In the genomic region with DNA sequence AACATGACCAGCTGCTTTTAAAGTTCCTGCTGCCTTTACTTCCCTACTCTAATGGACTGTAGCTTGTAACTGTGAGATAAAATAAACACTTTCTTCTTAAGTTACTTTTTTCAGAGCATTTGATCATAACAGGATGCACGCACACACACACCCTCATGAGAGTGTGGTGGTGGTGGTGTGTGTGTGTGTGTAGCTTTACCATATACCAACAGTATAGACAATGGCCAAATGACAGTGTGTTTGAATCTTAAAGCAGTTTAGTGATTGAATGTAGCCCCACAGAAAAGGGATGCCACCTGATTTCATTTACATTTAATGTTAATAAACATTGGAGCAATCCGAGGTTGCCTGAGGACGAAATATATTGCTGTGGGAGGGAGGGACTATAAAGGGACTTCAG, we compare ENCODE assay signal across 30 mouse cellular contexts.
A peak's percentile ranks its signal among the peaks of the same experiment; 100 is the strongest.
DNase-seq lines count a peak whose midpoint lies in the region; ATAC-seq lines count a peak whose summit lies in the region.
"Had no signal": no experiment of that assay in that cellular context is flagged by ENCODE, and none has a peak within 500 bp of the region (broad histone marks: within the 10 kb centered on the region; RNA-seq: fewer than 3 reads in every experiment).

No protein-coding gene starts in this region.

- WGBS in hindbrain, embryonic 13.5 days = 51% methylated on average over 3 of the region's 3 CpGs
- 52% methylated on average over 3 of the region's 3 CpGs for WGBS in hindbrain, embryonic 16.5 days
- WGBS in neural tube, embryonic 12.5 days = 55% methylated on average over 3 of the region's 3 CpGs
- 27% methylated on average over 3 of the region's 3 CpGs for WGBS in neural tube, embryonic 15.5 days
- WGBS in neural tube, embryonic 14.5 days = 37% methylated on average over 3 of the region's 3 CpGs
- 93% methylated on average over 3 of the region's 3 CpGs for WGBS in forebrain, embryonic 11.5 days

- no peaks in the 10 kb centered on the region for H3K4me1 ChIP-seq in hindbrain, embryonic 13.5 days (replicated peaks)
- H3K4me1 ChIP-seq in hindbrain, embryonic 16.5 days (ENCODE audit: control insufficient read depth, insufficient read depth, low read depth, low read length) = no peaks in the 10 kb centered on the region
- no peaks in the 10 kb centered on the region for H3K4me1 ChIP-seq in neural tube, embryonic 12.5 days
- H3K4me1 ChIP-seq in neural tube, embryonic 15.5 days = no peaks in the 10 kb centered on the region
- H3K4me1 ChIP-seq in neural tube, embryonic 14.5 days (ENCODE audit: control insufficient read depth, insufficient read depth, low read length) = no peaks in the 10 kb centered on the region
- H3K4me1 ChIP-seq in forebrain, embryonic 11.5 days (replicated peaks; ENCODE audit: control insufficient read depth, insufficient read depth, low read length) = no peaks in the 10 kb centered on the region
- H3K4me1 ChIP-seq: embryonic facial prominence, embryonic 12.5 days; forebrain, embryonic 12.5 days; forebrain, embryonic 15.5 days; heart, embryonic 12.5 days; heart, embryonic 15.5 days; hindbrain, embryonic 10.5 days; hindbrain, embryonic 15.5 days had no signal

- H3K27ac ChIP-seq in hindbrain, embryonic 13.5 days = no peak overlapping the region
- H3K27ac ChIP-seq in hindbrain, embryonic 16.5 days (ENCODE audit: low read depth, low read length) = no peak overlapping the region
- no peak overlapping the region for H3K27ac ChIP-seq in neural tube, embryonic 12.5 days
- no peak overlapping the region for H3K27ac ChIP-seq in neural tube, embryonic 15.5 days (replicated peaks)
- H3K27ac ChIP-seq in neural tube, embryonic 14.5 days (ENCODE audit: low read depth, low read length) = no peak overlapping the region
- no peak overlapping the region for H3K27ac ChIP-seq in forebrain, embryonic 11.5 days (ENCODE audit: low read depth, low read length)
- H3K27ac ChIP-seq: embryonic facial prominence, embryonic 12.5 days; embryonic facial prominence, embryonic 15.5 days; forebrain, embryonic 12.5 days; forebrain, embryonic 15.5 days; heart, embryonic 15.5 days; hindbrain, embryonic 10.5 days; hindbrain, embryonic 15.5 days had no signal

- ATAC-seq in hindbrain, embryonic 13.5 days (ENCODE audit: low FRiP score) = 0 out of 2 replicates have a peak, but pooled peaks have one; percentile 46
- ATAC-seq in hindbrain, embryonic 16.5 days = no peak
- peak; percentile 61 for ATAC-seq in neural tube, embryonic 12.5 days (ENCODE audit: low FRiP score, low read depth)
- no peak for ATAC-seq in neural tube, embryonic 15.5 days (ENCODE audit: low FRiP score)
- ATAC-seq in neural tube, embryonic 14.5 days (ENCODE audit: low read depth) = peak; percentile 58; the same call in 1 of the 2 replicates
- no peak for ATAC-seq in forebrain, embryonic 11.5 days (replicated peaks; ENCODE audit: low FRiP score)
- ATAC-seq: forebrain, embryonic 15.5 days; inflammation-experienced regulatory T-cells, adult 6 months; Patski had no signal

- no peaks in the 10 kb centered on the region for H3K27me3 ChIP-seq in hindbrain, embryonic 13.5 days
- no peaks in the 10 kb centered on the region for H3K27me3 ChIP-seq in hindbrain, embryonic 16.5 days (replicated peaks; ENCODE audit: control insufficient read depth, insufficient read depth, low read length)
- no peaks in the 10 kb centered on the region for H3K27me3 ChIP-seq in neural tube, embryonic 12.5 days (replicated peaks)
- H3K27me3 ChIP-seq in neural tube, embryonic 15.5 days (replicated peaks) = no peaks in the 10 kb centered on the region
- no peaks in the 10 kb centered on the region for H3K27me3 ChIP-seq in neural tube, embryonic 14.5 days (ENCODE audit: control insufficient read depth, insufficient read depth, low read length)
- no peaks in the 10 kb centered on the region for H3K27me3 ChIP-seq in forebrain, embryonic 11.5 days (ENCODE audit: control insufficient read depth, insufficient read depth, low read length)
- H3K27me3 ChIP-seq: CH12.LX; embryonic facial prominence, embryonic 12.5 days; embryonic facial prominence, embryonic 15.5 days; forebrain, embryonic 12.5 days; forebrain, embryonic 15.5 days; heart, embryonic 12.5 days; heart, embryonic 15.5 days; hindbrain, embryonic 15.5 days had no signal

- H3K9ac ChIP-seq in hindbrain, embryonic 13.5 days = no peak overlapping the region
- no peak overlapping the region for H3K9ac ChIP-seq in hindbrain, embryonic 16.5 days (ENCODE audit: low read depth, low read length)
- H3K9ac ChIP-seq in neural tube, embryonic 12.5 days = no peak overlapping the region
- H3K9ac ChIP-seq in neural tube, embryonic 15.5 days (replicated peaks) = no peak overlapping the region
- H3K9ac ChIP-seq in neural tube, embryonic 14.5 days (replicated peaks; ENCODE audit: low read depth, low read length) = no peak overlapping the region
- no peak overlapping the region for H3K9ac ChIP-seq in forebrain, embryonic 11.5 days (ENCODE audit: low read length)
- H3K9ac ChIP-seq: embryonic facial prominence, embryonic 12.5 days; embryonic facial prominence, embryonic 15.5 days; forebrain, embryonic 12.5 days; forebrain, embryonic 15.5 days; heart, embryonic 12.5 days; heart, embryonic 15.5 days; hindbrain, embryonic 15.5 days had no signal

- peak; percentile 15 for DNase-seq in mesoderm, embryonic 11.5 days (ENCODE audit: low read depth, low spot score)
- no peak for DNase-seq in forebrain, embryonic 11.5 days (ENCODE audit: low spot score)
- no peak for DNase-seq in liver
- DNase-seq: adrenal gland, adult 2 months; adrenal gland, postnatal 14 days; B cell, adult 2 months; cerebellum, adult 18-20 months; cerebellum, adult 9-10 months; cerebellum, postnatal 14 days; gastrocnemius, postnatal 25 days; heart, adult 18-20 months; heart, postnatal 10 days; heart, postnatal 36 days had no signal

- no peaks in the 10 kb centered on the region for H3K36me3 ChIP-seq in hindbrain, embryonic 13.5 days
- no peaks in the 10 kb centered on the region for H3K36me3 ChIP-seq in hindbrain, embryonic 16.5 days (ENCODE audit: control insufficient read depth, insufficient read depth, low read length)
- no peaks in the 10 kb centered on the region for H3K36me3 ChIP-seq in neural tube, embryonic 12.5 days
- H3K36me3 ChIP-seq in neural tube, embryonic 15.5 days = no peaks in the 10 kb centered on the region
- no peaks in the 10 kb centered on the region for H3K36me3 ChIP-seq in neural tube, embryonic 14.5 days (ENCODE audit: control insufficient read depth, insufficient read depth, low read length)
- no peaks in the 10 kb centered on the region for H3K36me3 ChIP-seq in forebrain, embryonic 11.5 days (ENCODE audit: control insufficient read depth, insufficient read depth, low read length)
- H3K36me3 ChIP-seq: embryonic facial prominence, embryonic 12.5 days; embryonic facial prominence, embryonic 15.5 days; forebrain, embryonic 12.5 days; forebrain, embryonic 15.5 days; G1E; heart, embryonic 12.5 days; heart, embryonic 15.5 days; hindbrain, embryonic 10.5 days; hindbrain, embryonic 15.5 days had no signal

- no peak overlapping the region for H3K4me2 ChIP-seq in hindbrain, embryonic 13.5 days
- H3K4me2 ChIP-seq in hindbrain, embryonic 16.5 days (ENCODE audit: low read length) = no peak overlapping the region
- no peak overlapping the region for H3K4me2 ChIP-seq in neural tube, embryonic 12.5 days (replicated peaks)
- no peak overlapping the region for H3K4me2 ChIP-seq in neural tube, embryonic 15.5 days
- H3K4me2 ChIP-seq in neural tube, embryonic 14.5 days (ENCODE audit: low read depth, low read length) = no peak overlapping the region
- no peak overlapping the region for H3K4me2 ChIP-seq in forebrain, embryonic 11.5 days (ENCODE audit: low read depth, low read length, severe bottlenecking)
- H3K4me2 ChIP-seq: embryonic facial prominence, embryonic 12.5 days; embryonic facial prominence, embryonic 15.5 days; forebrain, embryonic 12.5 days; forebrain, embryonic 15.5 days; heart, embryonic 12.5 days; heart, embryonic 15.5 days; hindbrain, embryonic 15.5 days had no signal

- H3K9me3 ChIP-seq in hindbrain, embryonic 13.5 days = no peaks in the 10 kb centered on the region
- no peaks in the 10 kb centered on the region for H3K9me3 ChIP-seq in hindbrain, embryonic 16.5 days (ENCODE audit: control insufficient read depth, low read length)
- H3K9me3 ChIP-seq in neural tube, embryonic 12.5 days = no peaks in the 10 kb centered on the region
- H3K9me3 ChIP-seq in neural tube, embryonic 15.5 days (replicated peaks) = no peaks in the 10 kb centered on the region
- H3K9me3 ChIP-seq in neural tube, embryonic 14.5 days (ENCODE audit: control insufficient read depth, low read length) = no peaks in the 10 kb centered on the region
- H3K9me3 ChIP-seq in forebrain, embryonic 11.5 days (ENCODE audit: control insufficient read depth, low read length) = no peaks in the 10 kb centered on the region
- H3K9me3 ChIP-seq: embryonic facial prominence, embryonic 12.5 days; embryonic facial prominence, embryonic 15.5 days; forebrain, embryonic 12.5 days; forebrain, embryonic 15.5 days; G1E; heart, embryonic 12.5 days; heart, embryonic 15.5 days; hindbrain, embryonic 10.5 days; hindbrain, embryonic 15.5 days had no signal

- H3K4me3 ChIP-seq in hindbrain, embryonic 13.5 days = no peak overlapping the region
- H3K4me3 ChIP-seq in hindbrain, embryonic 16.5 days (ENCODE audit: low read length) = no peak overlapping the region
- no peak overlapping the region for H3K4me3 ChIP-seq in neural tube, embryonic 12.5 days
- H3K4me3 ChIP-seq in neural tube, embryonic 15.5 days (replicated peaks) = no peak overlapping the region
- H3K4me3 ChIP-seq in neural tube, embryonic 14.5 days (ENCODE audit: low read depth, low read length) = no peak overlapping the region
- H3K4me3 ChIP-seq in forebrain, embryonic 11.5 days (ENCODE audit: low read depth, low read length) = no peak overlapping the region
- H3K4me3 ChIP-seq: embryonic facial prominence, embryonic 12.5 days; embryonic facial prominence, embryonic 15.5 days; forebrain, embryonic 12.5 days; forebrain, embryonic 15.5 days; heart, embryonic 12.5 days; heart, embryonic 15.5 days; hindbrain, embryonic 10.5 days; hindbrain, embryonic 15.5 days had no signal

Comparison
In these comparisons a context has a peak if more than half of its experiments do, and no peak if none do; other contexts are left out.
1. ATAC-seq: peak in hindbrain, embryonic 13.5 days (single experiment), neural tube, embryonic 12.5 days (single experiment) and neural tube, embryonic 14.5 days (single experiment); none in hindbrain, embryonic 16.5 days (single experiment), neural tube, embryonic 15.5 days (single experiment) and forebrain, embryonic 11.5 days (single experiment).